Comparison of ENCODE assay signal across 29 mouse cellular contexts in the genomic region with DNA sequence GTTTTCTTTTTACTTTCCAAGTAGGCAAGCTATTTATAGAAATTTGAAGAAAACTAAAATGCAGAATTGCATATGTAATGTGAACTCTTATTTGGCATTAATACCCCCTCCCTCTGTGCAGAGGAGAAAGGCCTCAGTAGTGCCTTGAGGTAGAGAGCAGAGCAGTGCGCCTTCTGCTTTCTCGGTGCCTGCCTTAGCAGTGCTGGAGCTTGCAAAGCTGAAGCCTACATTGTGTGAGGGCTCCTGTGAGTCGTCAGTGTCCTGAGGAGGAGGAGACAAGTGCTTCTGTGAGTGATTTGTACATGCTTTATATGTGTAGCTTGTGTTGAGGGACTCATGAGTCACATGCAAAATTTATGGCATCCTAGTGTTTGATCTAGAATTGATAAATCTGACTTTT. TPM values are rescaled to one million over a fixed set of nuclear protein-coding genes. Genes with fewer than 3 reads are reported as not detected.
DNase-seq lines count a peak whose midpoint lies in the region; ATAC-seq and TF ChIP-seq lines count a peak whose summit lies in the region.
"Had no signal": no experiment of that assay in that cellular context is flagged by ENCODE, and none has a peak within 500 bp of the region (broad histone marks: within the 10 kb centered on the region; RNA-seq: fewer than 3 reads in every experiment).

No protein-coding gene starts in this region.

- no peak overlapping the region for H3K9ac ChIP-seq in midbrain, embryonic 14.5 days (replicated peaks; ENCODE audit: low read length)
- H3K9ac ChIP-seq: forebrain, embryonic 13.5 days; heart, embryonic 12.5 days; heart, embryonic 15.5 days; hindbrain, embryonic 13.5 days had no signal

- 0 out of 2 replicates have a peak, but pooled peaks cover 2% of the 10 kb centered on the region for H3K4me1 ChIP-seq in midbrain, embryonic 14.5 days (ENCODE audit: control insufficient read depth, insufficient read depth, low read length)
- H3K4me1 ChIP-seq in thymus, adult 2 months (replicated peaks; ENCODE audit: control insufficient read depth, insufficient read depth, low read length), result no peaks in the 10 kb centered on the region
- H3K4me1 ChIP-seq: hindbrain, embryonic 10.5 days had no signal

- TF ChIP-seq POLR2A in thymus, adult 2 months (IDR thresholded peaks at IDR 0.05; ENCODE audit: control insufficient read depth, extremely low read depth, insufficient read depth, low read length, poor library complexity), result no peak

- no peak overlapping the region for H3K4me2 ChIP-seq in midbrain, embryonic 14.5 days (ENCODE audit: low read length)
- H3K4me2 ChIP-seq: forebrain, embryonic 13.5 days; heart, embryonic 12.5 days; heart, embryonic 15.5 days; hindbrain, embryonic 13.5 days had no signal

- peak; percentile 61 for DNase-seq in adrenal gland, adult 2 months
- DNase-seq in adrenal gland, adult 18-20 months (ENCODE audit: low spot score in 2 of 2), result no peak
- DNase-seq in 3T3-L1 (ENCODE audit: low read depth, low spot score), result peak; percentile 35
- DNase-seq in adrenal gland, adult 8-10 months, result peak; percentile 34
- peak; percentile 29 for DNase-seq in adrenal gland, postnatal 25 days
- DNase-seq in midbrain, embryonic 14.5 days, result no peak
- DNase-seq in thymus, postnatal 4 days, result no peak
- no peak for DNase-seq in thymus, adult 2 months
- DNase-seq: cerebellum, adult 18-20 months; cerebellum, adult 9-10 months; cerebellum, postnatal 14 days; gastrocnemius, postnatal 25 days; heart, adult 18-20 months; heart, postnatal 10 days; heart, postnatal 36 days; kidney, adult 18-20 months had no signal

- no peak for TF ChIP-seq CTCF in thymus, adult 2 months (IDR thresholded peaks at IDR 0.05; ENCODE audit: borderline replicate concordance, control insufficient read depth, extremely low read depth, insufficient read depth, low read length, poor library complexity)

- H3K4me3 ChIP-seq in midbrain, embryonic 14.5 days (replicated peaks; ENCODE audit: low read depth, low read length), result no peak overlapping the region
- H3K4me3 ChIP-seq in thymus, adult 2 months (ENCODE audit: control insufficient read depth, insufficient read depth, low read length), result no peak overlapping the region
- H3K4me3 ChIP-seq: forebrain, embryonic 10.5 days; forebrain, embryonic 13.5 days; heart, embryonic 12.5 days; heart, embryonic 15.5 days; hindbrain, embryonic 10.5 days; hindbrain, embryonic 13.5 days had no signal

- no peaks in the 10 kb centered on the region for H3K9me3 ChIP-seq in midbrain, embryonic 14.5 days (ENCODE audit: control insufficient read depth, low read length)
- H3K9me3 ChIP-seq: forebrain, embryonic 10.5 days; forebrain, embryonic 13.5 days; heart, embryonic 12.5 days; heart, embryonic 15.5 days; hindbrain, embryonic 10.5 days; hindbrain, embryonic 13.5 days had no signal

- WGBS in midbrain, embryonic 14.5 days, result 65% methylated on average over 3 of the region's 3 CpGs
- 77% methylated on average over 3 of the region's 3 CpGs for WGBS in thymus, adult 2 months

- H3K27me3 ChIP-seq in midbrain, embryonic 14.5 days (ENCODE audit: control insufficient read depth, insufficient read depth, low read length), result no peaks in the 10 kb centered on the region
- no peaks in the 10 kb centered on the region for H3K27me3 ChIP-seq in thymus, adult 2 months (ENCODE audit: control insufficient read depth, insufficient read depth, low read length)
- H3K27me3 ChIP-seq: forebrain, embryonic 13.5 days; heart, embryonic 12.5 days; heart, embryonic 15.5 days; hindbrain, embryonic 13.5 days had no signal

- no peaks in the 10 kb centered on the region for H3K36me3 ChIP-seq in midbrain, embryonic 14.5 days (ENCODE audit: control insufficient read depth, insufficient read depth, low read length)
- no peaks in the 10 kb centered on the region for H3K36me3 ChIP-seq in thymus, adult 2 months (ENCODE audit: control insufficient read depth, insufficient read depth, low read length)
- H3K36me3 ChIP-seq: forebrain, embryonic 10.5 days; heart, embryonic 12.5 days; heart, embryonic 15.5 days; hindbrain, embryonic 10.5 days; hindbrain, embryonic 13.5 days had no signal

- ATAC-seq in midbrain, embryonic 14.5 days (ENCODE audit: low FRiP score, low TSS enrichment), result no peak
- ATAC-seq: activated CD4-positive, CD25-positive, alpha-beta regulatory T cell, adult 4 months; CD4-positive, CD25-positive, alpha-beta regulatory T cell, adult 4 months; forebrain, embryonic 13.5 days; forebrain, embryonic 16.5 days; hindbrain, postnatal 0 days; inflammation-experienced regulatory T-cells, adult 6 months; intestine, embryonic 16.5 days had no signal

- no peak overlapping the region for H3K27ac ChIP-seq in midbrain, embryonic 14.5 days (replicated peaks; ENCODE audit: low read depth, low read length)
- no peak overlapping the region for H3K27ac ChIP-seq in thymus, adult 2 months (ENCODE audit: control insufficient read depth, insufficient read depth, low read length)
- H3K27ac ChIP-seq: forebrain, embryonic 10.5 days; forebrain, embryonic 13.5 days; heart, embryonic 15.5 days; hindbrain, embryonic 10.5 days; hindbrain, embryonic 13.5 days; hindbrain, postnatal 0 days had no signal

RNA-seq across cellular contexts. Expression of gene Dip2c, which starts 21.4 kb away (rescaled TPM):
- total RNA-seq in adrenal gland, adult 2 months (2021), result 10 to 100 TPM; 18.8 to 26.8 TPM
- 5.8 and 8.0 TPM in 2 replicates for polyA plus RNA-seq in adrenal gland, adult 2 months (2012; rRNA removed)
- 10 to 100 TPM; 13.9 to 27.2 TPM for total RNA-seq in adrenal gland, adult 18-20 months (2021)
- total RNA-seq in adrenal gland, adult 8-10 months (2022), result 10 to 100 TPM; 22.6 to 28.8 (median 26.6) TPM
- 24.6 and 29.0 TPM in 2 replicates for total RNA-seq in adrenal gland, postnatal 25 days (2021)
- polyA plus RNA-seq in midbrain, embryonic 14.5 days (2014; fragmentation: Nextera tagmentation; extraction: Ambion mirVana), result 21.3 and 22.1 TPM in 2 replicates
- 5.3 and 6.5 TPM in 2 replicates for polyA plus RNA-seq in thymus, adult 2 months (2012; rRNA removed)
- total RNA-seq: MEL had no signal

Comparison
In these comparisons a context has a peak if more than half of its experiments do, and no peak if none do; other contexts are left out.
1. DNase-seq: peak in adrenal gland, adult 2 months (single experiment), 3T3-L1 (single experiment), adrenal gland, adult 8-10 months (single experiment) and adrenal gland, postnatal 25 days (single experiment); none in adrenal gland, adult 18-20 months (0 of 2), midbrain, embryonic 14.5 days (single experiment), thymus, postnatal 4 days (single experiment) and thymus, adult 2 months (single experiment).